Mouse (Mus musculus) heart, adult 11 months (tissue): ENCODE results near the gene Smok3b.
"Not testable (repeated sequence)": the region's sequence is repeated elsewhere in the genome, so short reads cannot be mapped to it uniquely, and the experiment has no call there.

Source experiments
- DNase-seq: peaks from one replicate; pipeline ENCODE4 v3.0.0; 2022

The Smok3b gene

DNA sequence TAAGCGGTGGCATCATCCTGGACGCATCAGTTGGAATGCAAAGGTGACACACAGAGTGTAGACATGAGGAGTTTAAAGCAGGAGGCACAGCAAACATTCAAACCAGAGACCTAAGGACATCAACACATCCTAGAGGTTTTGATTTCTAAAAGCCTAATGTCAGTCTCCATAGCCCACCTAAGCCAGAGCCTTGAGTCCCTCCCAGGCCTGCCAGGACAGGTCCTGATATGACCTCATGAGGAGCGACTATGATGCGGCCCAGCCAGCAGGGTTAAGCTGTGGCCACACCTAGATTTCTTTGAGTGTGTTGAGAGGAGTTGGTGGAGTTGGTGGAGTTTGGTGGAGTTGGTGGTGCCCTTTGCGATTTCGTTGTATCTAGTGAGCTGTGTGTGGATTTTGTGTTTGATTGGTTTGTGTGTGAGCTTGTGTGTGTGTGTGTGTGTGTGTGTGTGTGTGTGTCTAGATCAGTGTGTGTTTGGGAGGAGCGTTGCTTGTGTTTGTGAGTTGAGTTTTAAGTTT lies at the start of gene Smok3b, which contains the start of gene Smok3a:
Smok3b (plus strand) TSS at position 469 of the 519 bp plus-strand sequence.
Smok3a (plus strand) TSS at position 301 of the 519 bp plus-strand sequence.
- DNase-seq = peak; percentile 15

DNA sequence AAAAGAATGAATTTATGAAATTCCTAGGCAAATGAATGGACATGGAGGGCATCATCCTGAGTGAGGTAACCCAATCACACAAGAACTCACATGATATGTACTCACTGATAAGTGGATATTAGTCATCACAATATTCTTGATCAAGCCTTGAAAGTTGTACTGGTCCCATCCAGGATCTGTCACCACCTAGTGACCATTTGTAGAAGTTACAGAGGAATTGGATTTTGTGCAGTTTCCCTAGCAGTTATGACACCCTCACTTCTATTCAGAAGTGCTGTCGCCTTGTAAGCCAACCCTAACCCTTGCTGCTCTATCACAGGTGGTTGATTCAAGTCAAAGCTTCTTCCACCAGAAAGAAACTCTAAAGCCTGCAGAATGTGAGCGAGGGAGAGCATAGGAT lies 48.1 kb upstream of the Smok3b start:
- no peak for DNase-seq

DNA sequence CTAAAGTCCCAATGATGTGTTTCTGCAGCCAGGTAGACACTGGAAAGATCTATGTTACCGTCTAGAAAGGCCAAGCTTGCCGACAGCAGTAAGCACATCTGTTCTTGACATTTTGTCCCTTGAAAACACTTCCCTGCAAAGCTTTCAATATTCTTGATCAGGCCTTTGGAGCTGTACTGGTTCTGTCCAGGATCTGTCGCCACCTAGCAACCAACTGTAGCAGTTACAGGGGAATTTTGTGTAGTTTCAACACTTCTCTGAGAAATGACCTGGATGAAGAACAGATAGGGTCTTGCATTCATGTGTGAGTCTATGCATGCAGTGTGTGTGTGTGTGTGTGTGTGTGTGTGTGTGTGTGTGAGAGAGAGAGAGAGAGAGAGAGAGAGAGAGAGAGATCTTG lies 47.5 kb upstream of the Smok3b start:
- DNase-seq = no peak

DNA sequence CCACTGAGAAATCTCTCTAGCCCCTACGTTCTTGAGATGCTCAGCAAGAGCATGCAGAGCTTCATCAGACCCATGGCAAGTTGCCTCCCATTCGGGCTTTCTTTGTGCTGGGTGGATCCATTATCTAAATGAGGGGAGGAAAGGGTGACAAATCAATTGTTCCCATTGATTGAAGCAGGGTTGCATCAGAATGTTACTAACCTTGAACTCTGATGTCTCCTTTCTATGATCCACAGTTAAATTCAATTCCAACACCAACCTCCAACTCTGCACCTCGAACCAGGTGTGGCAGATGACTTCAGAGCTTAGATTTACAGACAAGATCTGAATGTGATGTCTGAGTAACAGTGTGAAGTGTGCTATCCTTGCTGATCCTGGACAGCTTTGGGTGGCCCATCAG lies 46.5 kb upstream of the Smok3b start:
- no peak for DNase-seq

DNA sequence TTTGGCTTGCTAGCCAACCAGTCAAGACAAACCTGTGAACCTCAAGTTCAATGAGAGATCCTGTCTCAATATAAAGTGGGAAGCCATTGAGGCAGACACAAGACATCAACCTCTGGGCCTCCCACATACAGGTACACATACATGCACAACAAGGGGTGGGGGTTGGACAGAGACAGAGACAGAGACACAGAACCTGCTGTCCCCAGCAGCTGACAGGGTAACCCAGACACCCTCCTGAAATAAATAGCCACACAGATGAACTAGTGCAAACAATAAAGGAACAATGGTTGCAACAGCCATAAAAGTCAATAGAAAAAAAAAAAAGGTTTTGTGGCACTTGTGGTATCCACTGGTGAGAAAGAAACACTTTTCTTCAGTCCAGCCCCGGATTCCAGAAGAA lies 45.8 kb upstream of the Smok3b start:
- DNase-seq = no peak

DNA sequence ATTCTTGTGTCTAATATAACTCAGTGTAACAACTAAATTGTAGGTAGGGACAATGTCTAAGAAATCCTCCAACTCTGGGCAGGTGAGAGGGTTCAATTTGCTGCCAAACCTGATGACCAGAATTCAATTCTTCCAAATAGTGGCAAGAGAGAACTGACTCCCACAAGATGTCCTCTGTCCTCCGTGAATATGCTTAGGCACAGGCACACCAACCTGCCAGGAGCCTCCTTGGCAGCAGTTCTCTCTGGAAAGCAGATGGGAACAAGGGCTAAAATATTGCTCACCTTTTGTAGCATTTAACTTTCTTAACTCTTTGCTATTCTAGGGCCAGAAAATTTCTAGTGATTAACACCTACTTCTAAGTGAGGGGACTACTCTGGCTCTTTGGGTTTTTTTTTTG lies 43.9 kb upstream of the Smok3b start:
- DNase-seq = no peak

DNA sequence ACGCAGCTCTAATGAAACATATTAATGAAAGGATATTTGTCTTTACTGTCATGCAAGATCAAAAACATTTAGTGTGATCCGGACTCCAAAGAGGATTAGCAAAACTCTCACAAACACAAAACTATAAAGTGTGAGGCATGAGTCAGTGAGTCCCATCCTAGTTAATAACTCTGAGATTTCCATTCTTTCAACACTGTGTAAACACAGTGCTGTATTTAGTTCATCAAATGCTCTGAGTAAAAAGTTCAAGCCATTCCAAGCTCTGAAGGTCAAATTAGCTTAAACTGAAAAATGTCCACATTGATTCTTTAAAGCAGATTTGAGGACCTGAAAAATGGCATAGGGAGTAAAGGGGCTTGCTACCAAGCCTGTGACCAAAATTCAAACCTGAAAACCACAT lies 42.1 kb upstream of the Smok3b start:
- no peak for DNase-seq

DNA sequence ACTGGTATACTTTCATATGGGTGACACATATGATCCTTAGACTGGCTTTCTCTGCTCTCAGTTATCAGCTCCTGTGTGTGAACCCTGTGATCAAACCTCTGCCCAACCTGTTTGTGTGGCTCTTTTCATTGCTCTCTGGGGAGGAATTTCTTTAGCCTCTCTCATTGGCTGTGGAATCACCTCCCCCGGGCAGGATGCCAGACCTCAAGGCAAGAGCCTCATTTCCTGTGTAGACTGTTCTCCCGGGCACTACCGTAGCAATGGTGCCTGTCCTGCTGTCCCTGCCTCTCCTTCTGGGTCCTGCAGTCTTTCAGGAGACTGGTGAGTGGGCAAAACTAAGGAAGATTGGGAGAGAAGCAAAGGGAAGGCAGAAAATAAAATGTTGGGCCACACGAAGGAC lies 39.9 kb upstream of the Smok3b start, which contains the start of gene Azgp1:
Azgp1 (plus strand) TSS at position 221 of the 400 bp plus-strand sequence.
- DNase-seq = no peak

DNA sequence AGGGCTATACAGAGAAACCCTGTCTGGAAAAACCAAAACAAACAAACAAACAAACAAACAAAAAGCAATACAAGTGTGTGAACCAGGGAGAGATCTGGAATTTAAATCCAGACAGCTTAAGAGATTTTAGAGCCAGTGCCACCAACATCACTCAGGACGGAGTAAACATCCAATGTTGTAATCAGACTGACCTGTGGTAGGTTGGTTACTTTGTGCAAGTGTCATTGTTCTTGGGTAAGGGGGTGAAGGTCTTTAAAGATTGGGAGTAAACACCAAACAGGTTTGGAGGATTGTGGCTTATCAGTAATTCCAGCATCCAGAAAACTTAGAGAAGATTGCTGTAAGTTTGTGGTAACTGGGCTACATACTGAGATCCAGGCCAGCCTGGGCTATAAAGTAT lies 34.9 kb upstream of the Smok3b start:
- no peak for DNase-seq

DNA sequence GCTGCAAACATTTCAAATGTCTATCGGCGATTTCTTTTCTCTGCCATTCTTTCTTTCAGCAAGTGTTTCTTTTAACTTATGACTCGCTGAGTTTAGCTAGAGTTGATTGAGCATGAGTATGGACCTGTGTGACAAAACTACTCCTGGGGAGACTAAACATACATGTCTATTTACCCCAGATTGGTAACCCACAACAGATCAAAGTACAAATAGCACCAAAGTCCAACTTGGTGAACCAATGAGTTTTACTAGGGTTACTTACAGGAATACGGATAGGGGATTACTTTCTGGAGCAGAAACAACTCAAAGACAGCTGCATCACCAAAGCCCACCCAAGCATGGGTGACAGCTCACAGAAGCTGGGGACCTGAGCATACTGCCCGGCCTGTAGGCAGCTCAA lies 11.8 kb upstream of the Smok3b start:
- no peak for DNase-seq

DNA sequence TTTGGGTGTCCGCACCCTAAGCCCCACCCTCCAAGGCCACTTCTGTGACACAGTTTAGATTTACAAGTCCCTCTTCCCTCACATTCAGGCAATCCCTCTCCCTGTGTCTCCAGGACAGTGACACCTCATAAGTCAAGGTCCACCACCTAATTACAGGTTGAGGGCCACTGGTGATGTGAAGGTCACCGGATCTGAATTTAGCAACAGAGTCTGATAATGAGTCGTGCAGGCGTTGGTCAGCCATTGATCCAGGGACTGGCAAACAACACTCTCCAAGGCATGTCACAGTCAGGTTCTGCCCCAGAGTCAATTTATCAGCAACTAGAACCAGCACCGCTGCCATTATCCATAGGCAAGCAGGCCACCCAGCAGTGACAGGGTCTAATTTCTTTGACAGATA lies 8.8 kb upstream of the Smok3b start:
- DNase-seq = peak; percentile 49

DNA sequence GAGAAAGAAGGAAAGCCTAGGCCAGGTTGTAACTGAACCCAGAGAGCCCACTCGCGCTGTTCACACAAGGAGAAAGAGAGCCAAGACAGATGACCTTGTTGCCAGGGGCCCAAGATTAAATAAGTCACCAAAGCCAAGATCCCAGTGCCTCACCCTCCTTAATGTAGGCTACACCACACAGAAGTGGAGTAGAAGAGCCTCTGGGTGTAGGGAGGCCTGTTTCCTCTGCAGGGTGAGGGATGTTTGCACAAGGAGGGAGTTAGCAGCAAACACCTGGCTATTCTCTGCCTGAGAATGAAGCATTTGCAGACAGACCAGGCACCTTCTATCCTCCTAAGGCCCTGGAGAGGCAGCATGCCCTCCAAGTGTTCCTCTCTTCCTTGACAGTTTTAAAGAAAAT lies 4.7 kb upstream of the Smok3b start:
- peak; percentile 9 for DNase-seq

DNA sequence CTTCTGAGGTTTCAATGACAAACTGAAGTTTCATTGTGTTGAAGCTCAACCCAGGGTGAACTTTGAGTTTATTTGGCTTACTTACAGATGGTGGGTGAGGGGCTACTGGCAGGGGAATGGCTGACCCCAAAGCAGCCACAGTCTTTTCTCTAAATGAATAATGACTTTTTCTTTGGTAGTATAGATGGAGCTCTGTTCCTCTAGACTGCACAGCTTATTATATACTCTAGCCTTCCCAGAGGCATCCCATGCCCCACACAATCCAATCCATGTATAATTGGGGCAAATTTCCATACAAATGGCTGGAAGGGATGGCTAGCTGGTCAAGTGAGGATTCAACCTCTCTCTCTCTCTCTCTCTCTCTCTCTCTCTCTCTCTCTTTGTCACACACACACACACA lies 4.2 kb upstream of the Smok3b start:
- DNase-seq = peak; percentile 37

DNA sequence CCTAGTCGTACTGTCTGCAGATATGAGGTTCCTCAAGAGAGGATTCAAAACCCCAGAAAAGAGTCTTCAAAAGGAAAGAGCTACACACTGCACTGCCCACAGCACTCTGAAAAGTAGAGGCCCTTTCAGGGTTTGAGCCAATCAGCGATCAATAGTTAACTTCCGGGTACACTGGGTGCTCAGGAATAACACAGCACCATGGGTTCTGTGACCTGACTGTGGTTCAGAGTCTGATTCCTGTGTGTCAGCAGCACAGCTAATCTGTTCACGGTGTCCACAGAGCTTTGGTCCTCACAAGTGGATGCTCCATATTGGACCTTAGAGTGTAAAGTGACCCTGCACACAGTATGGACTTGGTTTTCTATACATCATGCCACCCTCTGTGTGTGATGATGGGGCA lies 1.7 kb upstream of the Smok3b start:
- DNase-seq = peak; percentile 36

DNA sequence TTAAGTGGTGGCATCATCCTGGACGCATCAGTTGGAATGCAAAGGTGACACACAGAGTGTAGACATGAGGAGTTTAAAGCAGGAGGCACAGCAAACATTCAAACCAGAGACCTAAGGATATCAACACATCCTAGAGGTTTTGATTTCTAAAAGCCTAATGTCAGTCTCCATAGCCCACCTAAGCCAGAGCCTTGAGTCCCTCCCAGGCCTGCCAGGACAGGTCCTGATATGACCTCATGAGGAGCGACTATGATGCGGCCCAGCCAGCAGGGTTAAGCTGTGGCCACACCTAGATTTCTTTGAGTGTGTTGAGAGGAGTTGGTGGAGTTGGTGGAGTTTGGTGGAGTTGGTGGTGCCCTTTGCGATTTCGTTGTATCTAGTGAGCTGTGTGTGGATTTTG lies 31.7 kb downstream of the Smok3b start, which contains the start of gene Smok3c:
Smok3c (plus strand) TSS at position 301 of the 400 bp plus-strand sequence.
- DNase-seq = not testable (repeated sequence)

DNA sequence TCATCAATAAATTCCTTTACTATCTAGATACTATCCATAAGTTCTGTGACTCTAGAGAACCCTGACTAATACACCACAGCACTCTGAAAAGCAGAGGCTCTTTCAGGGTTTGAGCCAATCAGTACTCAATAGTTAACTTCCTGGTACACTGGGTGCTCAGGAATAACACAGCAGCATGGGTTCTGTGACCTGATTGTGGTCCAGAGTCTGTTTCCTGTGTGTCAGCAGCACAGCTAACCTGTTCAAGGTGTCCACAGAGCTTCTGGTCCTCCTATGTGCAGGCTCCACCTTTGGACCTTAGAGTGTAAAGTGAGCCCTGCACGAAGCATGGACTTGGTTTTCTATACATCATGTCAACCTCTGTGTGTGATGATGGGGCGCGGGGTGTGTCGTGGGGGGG lies 52.6 kb downstream of the Smok3b start:
- peak; percentile 69 for DNase-seq

DNA sequence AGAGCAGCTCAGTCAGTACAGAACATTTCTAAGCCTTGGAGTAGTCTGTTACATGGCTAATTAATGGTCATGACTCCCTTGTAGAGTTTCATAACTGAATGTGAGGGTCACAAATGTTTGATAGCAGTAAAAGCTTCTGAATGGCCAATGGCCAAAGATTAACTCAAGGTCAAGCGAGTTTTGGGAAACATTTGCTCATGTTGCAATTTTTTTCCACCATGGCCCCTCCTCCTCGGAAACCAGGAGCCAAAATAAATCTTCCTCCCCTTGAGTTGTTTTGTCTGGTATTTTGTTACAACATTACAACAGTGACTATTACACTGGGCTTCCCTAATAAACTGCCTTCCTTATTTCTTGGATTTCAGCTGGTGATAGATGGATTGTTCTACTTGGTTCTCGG lies 54.5 kb downstream of the Smok3b start:
- DNase-seq = no peak

DNA sequence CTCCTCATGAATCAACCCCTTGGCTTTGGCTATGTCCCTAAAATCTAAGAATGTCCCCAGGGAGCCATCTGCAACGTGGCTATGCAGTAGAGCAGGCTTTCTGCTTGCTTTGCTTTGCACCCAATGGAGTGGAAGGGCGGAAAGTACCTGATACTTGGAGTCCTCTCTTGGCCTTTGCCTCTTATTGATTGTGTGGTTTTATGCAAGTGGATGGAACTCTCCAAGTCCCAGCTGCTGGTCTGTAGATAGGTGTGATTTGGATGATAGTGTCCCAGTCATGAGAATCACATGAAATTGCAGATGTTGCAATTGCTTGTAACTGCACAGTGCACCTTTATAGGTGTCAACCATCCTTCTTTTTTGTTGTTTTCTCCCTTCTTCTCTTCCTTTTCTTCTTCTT lies 54.9 kb downstream of the Smok3b start:
- peak; percentile 41 for DNase-seq

DNA sequence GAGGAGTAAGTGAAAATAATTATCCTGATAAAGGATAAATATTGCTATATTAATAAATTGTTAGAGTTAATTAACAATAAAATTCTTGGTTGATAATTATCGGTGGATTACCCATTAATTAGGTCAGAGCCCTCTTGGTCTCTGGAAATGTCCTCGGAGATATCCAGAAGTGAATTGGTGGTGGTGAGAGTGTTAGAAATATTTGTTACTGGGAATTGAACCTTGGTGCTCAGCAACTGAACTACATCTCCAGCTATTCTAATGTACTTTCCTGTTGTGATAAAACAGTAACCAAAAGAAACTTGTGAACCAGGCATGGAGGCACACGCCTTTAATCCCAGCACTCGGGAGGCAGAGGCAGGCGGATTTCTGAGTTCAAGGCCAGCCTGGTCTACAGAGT lies 59.2 kb downstream of the Smok3b start:
- DNase-seq = no peak

DNA sequence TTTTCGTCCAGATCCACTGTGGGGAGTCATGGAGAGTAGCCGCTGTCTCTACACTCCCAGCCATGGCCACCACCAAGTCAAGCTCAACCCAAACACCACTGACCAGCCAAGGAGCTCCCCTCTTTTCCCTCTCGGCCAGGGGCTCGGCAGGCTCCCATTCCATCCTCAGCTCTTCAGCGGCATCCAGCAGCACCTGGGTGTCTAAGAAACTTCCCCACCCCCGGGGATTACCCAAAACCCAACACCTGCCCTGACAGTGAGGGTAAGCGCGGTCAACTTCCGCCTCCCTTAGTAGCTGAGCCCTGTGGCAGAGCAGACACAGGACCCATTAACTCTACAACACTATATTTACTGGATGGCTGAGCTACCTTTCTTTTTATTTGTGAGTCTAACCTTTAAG lies 60.2 kb downstream of the Smok3b start:
- peak; percentile 68 for DNase-seq

DNA sequence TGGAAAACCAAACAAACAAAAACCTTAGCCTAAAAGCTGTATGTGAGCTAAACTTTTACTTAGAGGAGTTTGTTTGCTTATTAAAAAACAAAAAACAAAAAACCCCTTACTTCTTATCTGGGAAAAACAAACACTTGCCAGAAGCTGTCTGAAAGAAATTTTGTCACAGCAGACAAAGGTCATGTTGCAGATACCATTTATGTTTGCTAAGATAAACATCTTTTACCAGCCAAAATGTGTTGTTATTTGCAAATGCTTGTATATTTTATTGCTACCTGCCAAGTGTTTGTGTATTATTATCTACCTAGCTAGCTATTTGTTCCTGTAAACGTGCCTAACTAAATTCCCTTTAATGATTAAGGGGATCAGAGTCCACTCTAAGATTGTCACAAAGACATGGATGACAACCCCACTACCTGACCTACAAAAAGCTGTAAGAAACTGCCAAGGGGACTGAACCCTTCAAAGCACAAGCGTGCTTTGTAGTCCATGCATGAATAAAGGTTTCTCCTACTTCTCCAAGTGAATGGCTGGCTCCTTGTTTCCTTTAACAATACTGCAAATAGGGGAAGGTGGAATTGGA lies 62.2 kb downstream of the Smok3b start:
- no peak for DNase-seq

DNA sequence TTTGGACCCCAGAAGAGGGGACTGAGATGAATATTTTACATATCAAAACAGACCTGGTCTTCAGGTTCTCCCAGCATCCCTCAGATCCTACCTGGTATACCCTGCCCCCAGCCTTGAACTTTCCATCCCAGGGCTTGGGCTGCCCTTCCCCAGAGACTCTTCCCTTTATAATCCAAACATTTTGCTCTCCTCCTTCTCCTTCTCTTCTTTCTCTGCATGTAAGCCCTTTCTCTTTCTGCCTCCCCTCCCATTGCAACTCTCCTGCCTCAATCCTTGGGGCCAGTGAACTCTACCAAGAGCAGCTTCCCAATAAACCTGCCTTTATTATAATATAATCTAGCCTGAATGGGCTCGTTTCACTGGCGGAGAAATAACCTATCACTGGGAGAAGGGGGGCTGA lies 62.7 kb downstream of the Smok3b start:
- peak; percentile 66 for DNase-seq

DNA sequence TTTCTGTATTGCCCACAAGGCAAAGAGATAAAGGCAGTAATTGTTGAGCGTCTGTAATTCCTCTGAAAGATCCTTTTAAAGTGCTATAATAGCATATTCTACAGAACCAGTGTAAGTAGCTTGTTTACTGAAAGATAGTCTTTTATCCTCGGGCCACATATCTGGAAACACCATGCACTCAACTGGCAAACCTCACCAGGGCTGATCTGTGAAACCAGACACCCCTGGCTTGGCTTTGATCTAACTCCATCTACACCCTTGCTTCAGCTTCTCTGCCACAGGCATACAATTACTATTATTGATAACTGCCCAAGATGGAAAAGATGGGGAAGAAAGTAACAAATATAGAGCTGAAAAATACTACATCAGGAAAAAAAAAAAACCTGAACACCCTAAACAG lies 63.3 kb downstream of the Smok3b start:
- DNase-seq = no peak

DNA sequence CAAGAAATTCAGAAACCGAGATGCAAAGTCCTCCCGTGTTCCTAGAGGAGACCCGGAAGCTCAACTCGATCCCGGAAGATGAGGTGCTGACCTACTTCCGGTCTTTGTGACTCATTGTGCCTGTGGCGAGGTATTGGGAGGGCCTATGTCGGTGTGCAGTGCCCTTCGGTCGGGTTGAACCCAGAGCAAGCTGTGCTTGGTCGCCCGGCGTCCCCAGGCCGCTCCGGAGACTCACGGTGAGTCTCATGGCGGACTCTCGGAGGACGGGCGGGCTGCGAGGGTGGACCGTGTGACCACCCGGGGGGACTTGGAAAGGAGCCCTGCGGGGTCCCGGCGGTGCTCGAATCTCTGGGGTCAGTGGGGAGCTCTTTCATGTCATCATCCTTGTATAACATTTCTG lies 63.8 kb downstream of the Smok3b start, which contains the start of gene Zkscan1:
Zkscan1 (plus strand) TSS at position 89 of the 400 bp plus-strand sequence.
- peak; percentile 98 for DNase-seq

DNA sequence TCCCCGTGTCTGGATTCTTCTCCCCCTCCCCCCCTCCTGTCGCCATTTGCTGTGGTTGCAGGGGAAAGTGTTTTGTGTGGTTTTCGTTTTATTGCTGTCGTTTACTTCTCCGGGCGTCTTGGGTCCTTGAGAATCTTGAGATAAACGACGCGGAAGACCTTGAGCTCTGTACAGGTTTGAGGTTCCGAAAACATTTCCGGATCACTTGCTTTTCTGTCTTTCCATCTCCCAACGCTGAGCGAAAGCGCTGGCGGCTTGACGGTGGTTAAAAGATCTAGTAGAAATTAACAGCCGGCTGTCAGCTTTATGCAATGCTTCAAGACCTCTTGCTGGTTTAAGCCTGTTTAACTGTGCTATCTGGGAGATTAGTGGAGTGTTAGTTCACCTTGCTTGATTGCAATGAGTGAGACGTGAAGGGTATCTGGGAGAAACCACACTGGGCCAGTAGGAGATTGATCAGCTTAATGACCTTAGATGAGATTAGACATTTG lies 64.2 kb downstream of the Smok3b start:
- DNase-seq = no peak
